Mouse (Mus musculus) E14TG2a.4 (cell line): ENCODE data around the gene Grip1.

Source experiments
- CTCF ChIP-seq: conservative IDR thresholded peaks from 2 replicates; pipeline ENCODE4 v1.5.1; 2014; ENCODE audit warnings: low read length
- NANOG ChIP-seq: IDR thresholded peaks from 2 replicates; pipeline ENCODE4 v1.6.1; 2014; ENCODE audit warnings: borderline replicate concordance, low read length, mixed read lengths
- POU5F1 ChIP-seq: IDR thresholded peaks from 2 replicates; pipeline ENCODE4 v1.6.1; 2014; ENCODE audit warnings: low read length, borderline replicate concordance

DNA sequence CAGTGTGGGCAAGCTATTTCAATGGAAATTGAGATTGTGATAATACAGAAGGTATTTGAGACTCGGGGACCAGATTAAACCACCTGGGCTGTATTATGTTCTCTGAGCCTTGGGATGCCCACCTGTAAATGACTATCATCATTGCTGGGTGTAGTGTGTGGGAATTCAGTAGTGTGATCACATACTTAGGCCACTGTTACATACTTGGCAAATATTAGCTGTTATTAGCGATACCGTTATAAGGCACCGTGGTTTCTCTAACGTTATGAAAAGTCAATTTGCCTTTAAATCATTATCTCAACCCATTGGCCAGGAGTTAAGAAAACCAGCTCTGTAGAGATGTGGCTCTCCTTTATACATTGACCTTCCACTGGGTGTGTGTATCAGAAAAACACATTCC lies 479.7 kb downstream of the Grip1 start:
- TF ChIP-seq CTCF (no peak), POU5F1 (no peak), NANOG (no peak)
